Mouse (Mus musculus): ENCODE measurements around the gene Cmtm1. TPM values are rescaled to one million over a fixed set of nuclear protein-coding genes. Genes with fewer than 3 reads are reported as not detected.
A peak's percentile ranks its signal among the peaks of the same experiment; 100 is the strongest.
"Not testable (repeated sequence)": the region's sequence is repeated elsewhere in the genome, so short reads cannot be mapped to it uniquely, and the experiment has no call there.

Gene Cmtm1
- polyA plus RNA-seq, 1 experiment, result not detected

GRCm38 (mm10) chr8:104332665-104333631 lies 23.0 kb upstream of the Cmtm1 start:
- H3K27ac ChIP-seq (ENCODE audit: insufficient read depth, low read length), result no peak overlapping the region
- H3K4me1 ChIP-seq (ENCODE audit: control insufficient read depth, insufficient read depth, low read length), result no peaks in the 10 kb centered on the region
- no peak overlapping the region for H3K4me3 ChIP-seq (ENCODE audit: insufficient read depth, low read length)
- TF ChIP-seq POLR2A (IDR thresholded peaks at IDR 0.05; ENCODE audit: extremely low read depth, insufficient read depth, low read length) (no peak), CTCF (IDR thresholded peaks at IDR 0.05; ENCODE audit: extremely low read depth, insufficient read depth, low read length) (no peak)

- H3K27ac ChIP-seq (ENCODE audit: insufficient read depth, low read length); H3K4me1 ChIP-seq (ENCODE audit: control insufficient read depth, insufficient read depth, low read length); H3K4me3 ChIP-seq (ENCODE audit: insufficient read depth, low read length): not testable (repeated sequence)
These were observed 12.0 kb upstream of the Cmtm1 start, which contains the start of gene Cmtm2b for GRCm38 (mm10) chr8:104321930-104322329. Cmtm2b (plus strand) TSS chr8:104322230.

GRCm38 (mm10) chr8:104321267-104321666 lies 11.3 kb upstream of the Cmtm1 start, which contains the start of gene Gm11020:
Gm11020 (plus strand) TSS chr8:104321567.
- not testable (repeated sequence) for H3K27ac ChIP-seq (ENCODE audit: insufficient read depth, low read length); H3K4me1 ChIP-seq (ENCODE audit: control insufficient read depth, insufficient read depth, low read length); H3K4me3 ChIP-seq (ENCODE audit: insufficient read depth, low read length)

- Histone ChIP-seq H3K4me3 (ENCODE audit: insufficient read depth, low read length) (no peak overlapping the region), H3K4me1 (ENCODE audit: control insufficient read depth, insufficient read depth, low read length) (no peaks in the 10 kb centered on the region), H3K27ac (ENCODE audit: insufficient read depth, low read length) (no peak overlapping the region)
- no peak for TF ChIP-seq POLR2A (IDR thresholded peaks at IDR 0.05; ENCODE audit: extremely low read depth, insufficient read depth, low read length)
- peak; percentile 56 for TF ChIP-seq CTCF (IDR thresholded peaks at IDR 0.05; ENCODE audit: extremely low read depth, insufficient read depth, low read length)
These were observed 3.4 kb upstream of the Cmtm1 start for GRCm38 (mm10) chr8:104313311-104313710.

- not testable (repeated sequence) for H3K27ac ChIP-seq (ENCODE audit: insufficient read depth, low read length); H3K4me3 ChIP-seq (ENCODE audit: insufficient read depth, low read length); H3K4me1 ChIP-seq (ENCODE audit: control insufficient read depth, insufficient read depth, low read length)
These were observed 2.1 kb upstream of the Cmtm1 start for GRCm38 (mm10) chr8:104312023-104312422.

- H3K4me3 ChIP-seq (ENCODE audit: insufficient read depth, low read length); H3K27ac ChIP-seq (ENCODE audit: insufficient read depth, low read length); H3K4me1 ChIP-seq (ENCODE audit: control insufficient read depth, insufficient read depth, low read length): not testable (repeated sequence)
These were observed 1.6 kb downstream of the Cmtm1 start for GRCm38 (mm10) chr8:104308341-104308740.

- Histone ChIP-seq H3K4me3 (ENCODE audit: insufficient read depth, low read length) (no peak overlapping the region), H3K4me1 (ENCODE audit: control insufficient read depth, insufficient read depth, low read length) (no peaks in the 10 kb centered on the region), H3K27ac (ENCODE audit: insufficient read depth, low read length) (no peak overlapping the region)
- TF ChIP-seq POLR2A (IDR thresholded peaks at IDR 0.05; ENCODE audit: extremely low read depth, insufficient read depth, low read length), result no peak
- TF ChIP-seq CTCF (IDR thresholded peaks at IDR 0.05; ENCODE audit: extremely low read depth, insufficient read depth, low read length), result no peak
These were observed 5.0 kb downstream of the Cmtm1 start for GRCm38 (mm10) chr8:104304962-104305361.

GRCm38 (mm10) chr8:104302536-104302935 lies 7.4 kb downstream of the Cmtm1 start:
- not testable (repeated sequence) for H3K27ac ChIP-seq (ENCODE audit: insufficient read depth, low read length); H3K4me1 ChIP-seq (ENCODE audit: control insufficient read depth, insufficient read depth, low read length); H3K4me3 ChIP-seq (ENCODE audit: insufficient read depth, low read length)

- H3K4me1 ChIP-seq (ENCODE audit: control insufficient read depth, insufficient read depth, low read length); H3K4me3 ChIP-seq (ENCODE audit: insufficient read depth, low read length); H3K27ac ChIP-seq (ENCODE audit: insufficient read depth, low read length): not testable (repeated sequence)
These were observed 8.4 kb downstream of the Cmtm1 start for GRCm38 (mm10) chr8:104301577-104301976.

GRCm38 (mm10) chr8:104294396-104294795 lies 15.5 kb downstream of the Cmtm1 start:
- Histone ChIP-seq H3K4me1 (ENCODE audit: control insufficient read depth, insufficient read depth, low read length) (no peaks in the 10 kb centered on the region), H3K4me3 (ENCODE audit: insufficient read depth, low read length) (no peak overlapping the region), H3K27ac (ENCODE audit: insufficient read depth, low read length) (no peak overlapping the region)
- no peak for TF ChIP-seq CTCF (IDR thresholded peaks at IDR 0.05; ENCODE audit: extremely low read depth, insufficient read depth, low read length)
- TF ChIP-seq POLR2A (IDR thresholded peaks at IDR 0.05; ENCODE audit: extremely low read depth, insufficient read depth, low read length), result no peak

- H3K27ac ChIP-seq (ENCODE audit: insufficient read depth, low read length), result not testable (repeated sequence)
These were observed 16.9 kb downstream of the Cmtm1 start, which contains the start of gene Cmtm2a for GRCm38 (mm10) chr8:104293081-104293480. Cmtm2a (minus strand) TSS chr8:104293181.

More at GRCm38 (mm10) chr8:104293081-104293480, 16.9 kb downstream of the Cmtm1 start, which contains the start of gene Cmtm2a:
- H3K4me3 ChIP-seq (ENCODE audit: insufficient read depth, low read length); H3K4me1 ChIP-seq (ENCODE audit: control insufficient read depth, insufficient read depth, low read length): not testable (repeated sequence)
